Mouse (Mus musculus) ES-E14 (cell line): ENCODE data around the gene Gli3.

ENCODE experiments used
- CHD2 ChIP-seq: IDR thresholded peaks from 2 replicates; pipeline ENCODE4 v1.6.1; 2014; ENCODE audit warnings: mild to moderate bottlenecking, low read depth, low read length, inconsistent platforms
- MAFK ChIP-seq: IDR thresholded peaks from 2 replicates; pipeline ENCODE4 v1.6.1; 2014; ENCODE audit warnings: mild to moderate bottlenecking, low read depth, low read length, inconsistent platforms; ENCODE audit not compliant: insufficient read depth
- ZC3H11A ChIP-seq: IDR thresholded peaks from 2 replicates; pipeline ENCODE4 v1.6.1; 2012; ENCODE audit warnings: low read depth, mild to moderate bottlenecking, inconsistent platforms, low read length, borderline replicate concordance
- ZNF384 ChIP-seq: IDR thresholded peaks from 2 replicates; pipeline ENCODE4 v1.6.1; 2012; ENCODE audit warnings: low read depth, low read length, inconsistent platforms

DNA sequence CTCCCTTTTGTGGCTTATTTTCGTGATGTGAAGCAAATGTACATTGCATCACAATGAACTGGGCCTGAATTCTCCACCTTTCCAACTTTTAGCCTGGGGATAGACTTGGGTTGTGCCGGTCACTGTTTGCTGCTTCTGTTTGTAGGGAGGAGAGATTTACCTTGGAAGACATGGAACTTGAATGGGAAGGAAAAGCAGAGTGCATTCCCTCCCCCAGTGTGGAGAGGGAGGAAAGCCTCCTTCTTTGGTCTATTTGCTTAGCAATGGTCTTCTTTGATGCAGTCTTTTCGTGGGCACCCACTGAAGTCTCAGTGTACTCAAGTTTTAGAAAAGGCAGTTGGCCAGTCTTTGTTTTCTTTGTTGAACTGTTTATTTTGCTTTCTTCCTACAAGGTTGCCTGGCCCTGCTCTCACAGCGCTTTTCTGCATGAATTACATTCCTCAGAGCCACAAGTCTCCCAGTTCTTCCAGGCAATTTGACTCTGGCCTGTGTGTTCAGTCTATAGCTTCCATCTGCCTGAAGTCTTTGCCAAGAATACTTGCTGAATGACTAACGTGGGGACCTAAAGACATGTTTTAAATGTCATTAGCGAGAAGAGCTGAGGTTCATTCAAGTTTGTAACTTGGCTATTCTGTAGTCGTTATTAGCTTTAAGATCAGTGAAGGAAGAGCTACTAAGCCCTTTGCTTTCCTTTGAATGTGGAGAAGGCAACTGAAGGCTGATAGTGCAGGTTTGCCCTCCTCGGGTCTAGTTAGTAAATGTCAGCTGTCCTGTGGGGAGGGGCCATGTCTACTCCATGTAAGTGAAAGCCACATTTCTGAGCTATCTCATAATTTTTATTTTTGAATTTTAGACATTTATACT is 161.7 kb downstream of the Gli3 start:
- TF ChIP-seq CHD2 (no peak), ZNF384 (no peak), ZC3H11A (no peak), MAFK (no peak)
